In the genomic region with DNA sequence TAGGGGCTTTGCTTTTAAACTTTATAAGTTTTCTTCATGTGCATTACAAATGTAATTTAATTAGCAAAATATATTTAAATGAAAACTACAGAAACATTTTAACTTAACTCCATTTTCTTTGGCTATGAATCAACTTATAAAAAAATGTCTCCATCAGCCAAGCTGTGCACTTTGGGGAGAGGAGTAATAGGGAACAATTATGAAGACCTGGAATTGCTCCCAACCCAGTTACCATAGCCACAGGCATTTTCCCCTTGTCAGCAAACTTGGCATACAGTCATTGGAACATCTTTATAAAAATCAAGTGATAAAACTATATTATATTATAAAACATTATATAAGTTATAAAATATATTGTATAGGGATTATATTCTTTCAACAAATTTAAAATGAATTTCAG, we compare ENCODE assay signal across 12 mouse cellular contexts.
"Had no signal": no experiment of that assay in that cellular context is flagged by ENCODE, and none has a peak within 500 bp of the region (broad histone marks: within the 10 kb centered on the region; RNA-seq: fewer than 3 reads in every experiment).

No protein-coding gene starts in this region.

- H3K4me1 ChIP-seq: midbrain, embryonic 12.5 days; neural tube, embryonic 13.5 days had no signal

- DNase-seq: kidney, adult 18-20 months; kidney, postnatal 25 days; lung, adult 18-20 months; retina, postnatal 1 day; right cerebral cortex, postnatal 4 days; spleen, adult 18-20 months; thymus, adult 18-20 months; thymus, postnatal 14 days had no signal

- H3K27ac ChIP-seq: liver, embryonic 14.5 days; midbrain, embryonic 12.5 days; neural tube, embryonic 13.5 days had no signal

- ATAC-seq: midbrain, embryonic 16.5 days had no signal

- H3K9ac ChIP-seq: liver, embryonic 14.5 days; midbrain, embryonic 12.5 days; neural tube, embryonic 13.5 days had no signal

- H3K4me3 ChIP-seq: midbrain, embryonic 12.5 days; neural tube, embryonic 13.5 days had no signal

- H3K36me3 ChIP-seq: midbrain, embryonic 12.5 days; neural tube, embryonic 13.5 days had no signal

- H3K27me3 ChIP-seq: midbrain, embryonic 12.5 days; neural tube, embryonic 13.5 days had no signal

- H3K9me3 ChIP-seq: midbrain, embryonic 12.5 days; neural tube, embryonic 13.5 days had no signal

- H3K4me2 ChIP-seq: midbrain, embryonic 12.5 days; neural tube, embryonic 13.5 days had no signal
